Mouse (Mus musculus): ENCODE measurements around the gene Ppp1r12c. TPM values are rescaled to one million over a fixed set of nuclear protein-coding genes. Genes with fewer than 3 reads are reported as not detected.
A peak's percentile ranks its signal among the peaks of the same experiment; 100 is the strongest.

Ppp1r12c gene
- total and polyA plus RNA-seq, 3 experiments, result 64.2 to 153 TPM; not detected in 1

DNA sequence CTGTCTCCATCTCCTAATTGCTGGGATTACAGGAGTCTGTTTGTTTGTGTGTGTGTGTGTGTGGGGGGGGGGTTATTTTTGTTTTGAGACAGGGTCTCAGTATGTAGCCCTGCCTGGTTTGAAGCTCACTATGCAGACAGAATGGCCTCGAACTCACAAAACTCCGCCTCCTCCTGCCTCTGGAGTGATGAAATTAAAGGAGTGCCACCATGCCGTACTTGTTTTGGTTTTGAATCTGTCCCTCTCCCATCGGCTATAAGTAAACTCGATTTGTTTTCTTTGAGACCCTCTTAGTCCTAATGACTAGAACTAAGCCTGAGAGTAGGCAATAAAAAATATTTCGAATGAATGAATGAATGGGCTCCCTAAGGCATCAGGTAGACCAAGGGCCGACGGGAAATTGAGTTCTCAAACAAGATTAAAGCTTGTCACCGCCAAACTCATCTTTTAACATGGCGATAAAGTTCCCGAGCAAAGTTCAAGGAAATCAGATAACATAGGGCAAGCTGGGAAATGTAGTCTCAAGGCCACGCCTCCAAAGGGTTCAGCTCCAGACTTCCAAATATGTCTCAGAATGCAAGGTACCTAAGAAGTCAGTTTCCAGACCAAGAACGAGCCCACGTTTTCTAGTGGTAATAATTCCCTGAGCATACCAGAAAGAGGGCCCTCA is 1.1 kb upstream of the Ppp1r12c start (continued):
- TF ChIP-seq TAL1 (IDR thresholded peaks at IDR 0.05; ENCODE audit: low read length) (no peak), KAT2A (conservative IDR thresholded peaks at IDR 0.05; ENCODE audit: low read depth, low read length) (peak; percentile 92), CHD2 (IDR thresholded peaks at IDR 0.05; ENCODE audit: low read length) (no peak)

DNA sequence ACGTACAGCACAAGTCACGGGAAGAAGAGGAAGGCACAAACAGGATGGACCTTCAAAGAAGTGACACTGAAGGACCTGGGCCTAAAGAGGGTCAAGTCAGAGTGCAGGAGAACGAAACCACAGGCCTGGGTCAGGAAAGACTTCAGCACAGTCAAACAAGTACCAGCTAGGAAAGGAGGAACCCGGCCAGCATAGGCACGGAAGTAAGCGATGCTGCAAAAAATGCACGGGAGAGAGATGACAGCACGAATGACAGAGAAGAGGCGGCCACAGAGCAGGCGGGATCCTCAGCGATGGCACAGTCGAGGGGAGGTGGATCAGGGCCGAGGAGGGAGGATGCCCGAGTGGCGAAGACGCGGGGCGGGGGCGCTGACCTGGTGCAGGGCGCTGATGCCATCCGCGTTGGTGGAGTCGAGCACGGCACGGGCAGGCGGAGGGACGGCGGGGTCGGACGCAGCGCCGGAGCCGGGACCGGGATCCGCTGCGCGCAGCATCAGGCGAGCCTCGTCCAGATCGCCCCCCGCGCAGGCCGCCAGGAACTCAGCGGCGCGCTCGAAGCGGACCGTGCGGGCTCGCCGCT is 498 bp downstream of the Ppp1r12c start:
- peak overlapping the region; percentile 67 to 95 for H3K4me3 ChIP-seq (ENCODE audit: control insufficient read depth in 1 of 2, insufficient read depth in 1 of 2, low read depth in 2 of 2, low read length in 2 of 2)
- no peaks in the 10 kb centered on the region for H3K27me3 ChIP-seq (ENCODE audit: control insufficient read depth in 1 of 2, insufficient read depth in 2 of 2, low read length in 2 of 2)
- peak overlapping the region; percentile 1; the same call in 1 of the 2 replicates for H3K27ac ChIP-seq (ENCODE audit: control insufficient read depth, low read depth, low read length)
- TF ChIP-seq MXI1 (IDR thresholded peaks at IDR 0.05; ENCODE audit: low read depth, low read length) (0 out of 2 replicates have a peak, but pooled peaks have one; percentile 56), MYC (IDR thresholded peaks at IDR 0.05; ENCODE audit: low read depth, low read length) (0 out of 2 replicates have a peak, but pooled peaks have one; percentile 39), ZMIZ1 (IDR thresholded peaks at IDR 0.05; ENCODE audit: low read depth, low read length) (no peak), SIN3A (IDR thresholded peaks at IDR 0.05; ENCODE audit: low read length) (peak; percentile 54)
- peaks cover 10 to 35% of the 10 kb centered on the region in 2 experiments for H3K4me1 ChIP-seq (ENCODE audit: control insufficient read depth in 1 of 2, insufficient read depth in 2 of 2, low read length in 2 of 2)
- no peaks in the 10 kb centered on the region for H3K9me3 ChIP-seq (replicated peaks; ENCODE audit: insufficient read depth, low read length)
- H3K79me2 ChIP-seq (ENCODE audit: control insufficient read depth, insufficient read depth, low read length, poor library complexity), result peaks cover 48% of the 10 kb centered on the region
- H3K9ac ChIP-seq (ENCODE audit: control insufficient read depth, low read depth, low read length, poor library complexity, severe bottlenecking), result peak overlapping the region; percentile 59
- peak; percentile 72 for DNase-seq (ENCODE audit: low read depth, low spot score)
- peaks cover 4 to 27% of the 10 kb centered on the region in 2 experiments; a peak in 3 of 4 replicates for H3K36me3 ChIP-seq (ENCODE audit: control insufficient read depth in 1 of 2, insufficient read depth in 2 of 2, low read length in 2 of 2)

DNA sequence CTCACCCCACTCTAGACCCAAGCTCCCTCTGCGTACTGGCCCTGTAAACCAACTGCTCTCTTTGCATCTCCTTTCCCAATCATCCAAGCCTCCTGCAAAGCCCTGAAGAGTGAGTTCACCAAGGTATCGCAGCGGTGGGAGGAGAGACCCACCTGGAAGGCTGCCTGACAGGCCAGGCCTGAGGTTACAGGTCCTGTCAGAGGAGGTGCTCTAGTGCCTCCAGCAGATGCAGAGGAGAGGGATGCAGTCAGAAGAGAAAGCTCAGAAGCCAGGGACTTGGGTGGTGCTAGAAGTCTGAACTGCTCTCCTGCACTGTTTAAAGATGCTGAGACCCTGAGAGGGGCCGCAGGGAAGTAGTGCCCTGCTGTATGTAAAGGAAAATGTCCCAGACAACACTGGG is 2.4 kb downstream of the Ppp1r12c start:
- no peak overlapping the region for H3K27ac ChIP-seq (ENCODE audit: control insufficient read depth, low read depth, low read length)
- H3K9ac ChIP-seq (ENCODE audit: control insufficient read depth, low read depth, low read length, poor library complexity, severe bottlenecking), result no peak overlapping the region; the same call in 1 of the 2 replicates
- no peak for DNase-seq (ENCODE audit: low read depth, low spot score)
- no peak overlapping the region for H3K4me3 ChIP-seq (ENCODE audit: control insufficient read depth in 1 of 2, insufficient read depth in 1 of 2, low read depth in 2 of 2, low read length in 2 of 2)
- peaks cover 8 to 33% of the 10 kb centered on the region in 2 experiments for H3K36me3 ChIP-seq (ENCODE audit: control insufficient read depth in 1 of 2, insufficient read depth in 2 of 2, low read length in 2 of 2)
- no peaks in the 10 kb centered on the region for H3K9me3 ChIP-seq (replicated peaks; ENCODE audit: insufficient read depth, low read length)
- H3K27me3 ChIP-seq (ENCODE audit: control insufficient read depth in 1 of 2, insufficient read depth in 2 of 2, low read length in 2 of 2), result no peaks in the 10 kb centered on the region
- no peak for TF ChIP-seq RCOR1 (IDR thresholded peaks at IDR 0.05; ENCODE audit: low read depth, low read length)
- TF ChIP-seq MAX (IDR thresholded peaks at IDR 0.05; ENCODE audit: low read length), result no peak
- no peak for TF ChIP-seq TCF12 (IDR thresholded peaks at IDR 0.05; ENCODE audit: low read depth, low read length)
- TF ChIP-seq USF2 (IDR thresholded peaks at IDR 0.05; ENCODE audit: borderline replicate concordance in 1 of 2, insufficient read depth in 1 of 2, low read depth in 1 of 2, low read length in 2 of 2), result no peak
- TF ChIP-seq RAD21 (IDR thresholded peaks at IDR 0.05; ENCODE audit: low read depth, low read length), result no peak
- no peak for TF ChIP-seq CHD1 (IDR thresholded peaks at IDR 0.05; ENCODE audit: low read depth, low read length)
- TF ChIP-seq GATA1 (IDR thresholded peaks at IDR 0.05; ENCODE audit: low read depth, low read length), result no peak
- no peak for TF ChIP-seq KAT2A (conservative IDR thresholded peaks at IDR 0.05; ENCODE audit: low read depth, low read length)
- TF ChIP-seq JUND (IDR thresholded peaks at IDR 0.05; ENCODE audit: low read depth, low read length), result no peak
- TF ChIP-seq USF1 (IDR thresholded peaks at IDR 0.05; ENCODE audit: low read depth, low read length), result no peak
- no peak for TF ChIP-seq MAFK (IDR thresholded peaks at IDR 0.05; ENCODE audit: borderline replicate concordance, low read depth, low read length)
- TF ChIP-seq MXI1 (IDR thresholded peaks at IDR 0.05; ENCODE audit: low read depth, low read length), result no peak
- TF ChIP-seq HCFC1 (IDR thresholded peaks at IDR 0.05; ENCODE audit: low read depth, low read length), result no peak
- no peak for TF ChIP-seq NRF1 (IDR thresholded peaks at IDR 0.05; ENCODE audit: insufficient read depth, low read depth, low read length, poor library complexity, severe bottlenecking)
- TF ChIP-seq SMC3 (IDR thresholded peaks at IDR 0.05; ENCODE audit: low read depth, low read length), result no peak
- TF ChIP-seq MAZ (IDR thresholded peaks at IDR 0.05; ENCODE audit: low read depth, low read length), result no peak
- no peak for TF ChIP-seq MYC (IDR thresholded peaks at IDR 0.05; ENCODE audit: low read depth, low read length)
- H3K4me1 ChIP-seq (ENCODE audit: control insufficient read depth in 1 of 2, insufficient read depth in 2 of 2, low read length in 2 of 2), result peaks cover 6 to 30% of the 10 kb centered on the region in 2 experiments
- H3K79me2 ChIP-seq (ENCODE audit: control insufficient read depth, insufficient read depth, low read length, poor library complexity), result peaks cover 56% of the 10 kb centered on the region

Measured in MEL (cell line).